Mouse (Mus musculus) erythroblast, adult 5-6 weeks (primary cell): Measurements from ENCODE around the gene Pdpk1. TPM values are rescaled to one million over a fixed set of nuclear protein-coding genes. Genes with fewer than 3 reads are reported as not detected.
"Not testable (repeated sequence)": the region's sequence is repeated elsewhere in the genome, so short reads cannot be mapped to it uniquely, and the experiment has no call there.

Source experiments
- ATAC-seq: replicated peaks from 2 replicates; pipeline ENCODE4 v1.8.0; 2016; ENCODE audit warnings: moderate number of reproducible peaks, mild to moderate bottlenecking, moderate TSS enrichment, inconsistent platforms; ENCODE audit not compliant: poor library complexity, low FRiP score, severe bottlenecking
- total RNA-seq, 2 experiments: library from RNA; stranded (forward) in 1 of 2; stranded (reverse) in 1 of 2; fragments of 150-400 nt in 1 of 2; fragments of 200-764, 138-1000 nt in 1 of 2; gene quantifications; 2 replicates each; pipeline versions ENCODE4 v1.2.3 to v1.2.4; 2015 to 2017; ENCODE audit warnings: low replicate concordance in 2 of 2

Gene Pdpk1
- total RNA-seq, 2 experiments from 2014 or later, result 24.0 to 30.8 TPM

DNA sequence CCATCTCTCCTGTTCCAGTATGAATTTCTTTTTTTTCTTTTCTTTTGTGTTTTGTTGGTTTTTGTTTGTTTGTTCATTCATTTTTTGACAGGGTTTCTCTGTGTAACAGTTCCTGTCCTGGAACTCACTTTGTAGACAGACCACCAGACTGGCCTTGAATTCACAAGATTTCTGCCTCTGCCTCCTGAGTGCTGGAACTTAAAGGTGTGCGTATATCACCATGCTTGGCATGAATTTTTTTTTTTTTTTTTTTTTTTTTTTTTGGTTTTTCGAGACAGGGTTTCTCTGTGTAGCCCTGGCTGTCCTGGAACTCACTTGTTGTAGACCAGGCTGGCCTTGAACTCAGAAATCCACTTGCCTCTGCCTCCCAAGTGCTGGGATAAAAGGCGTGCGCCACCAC lies 21.5 kb downstream of the Pdpk1 start:
- ATAC-seq, result not testable (repeated sequence)

DNA sequence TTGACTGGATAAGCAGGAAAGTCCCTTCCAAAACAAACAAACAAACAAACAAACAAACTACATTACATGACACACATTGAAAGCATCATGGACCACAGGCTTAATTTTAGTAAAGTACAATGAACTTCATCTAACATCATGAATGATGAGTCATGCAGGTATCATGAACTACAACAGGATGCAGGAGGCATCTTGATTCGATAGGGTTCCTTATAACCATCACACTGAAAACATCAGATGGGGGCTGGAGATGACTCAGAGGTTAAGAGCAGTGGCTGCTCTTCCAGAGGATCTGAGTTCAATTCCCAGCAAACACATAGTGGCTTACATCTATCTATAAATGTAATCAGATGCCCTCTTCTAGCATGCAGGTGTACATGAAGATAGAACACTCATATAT lies 23.1 kb downstream of the Pdpk1 start:
- no peak for ATAC-seq

DNA sequence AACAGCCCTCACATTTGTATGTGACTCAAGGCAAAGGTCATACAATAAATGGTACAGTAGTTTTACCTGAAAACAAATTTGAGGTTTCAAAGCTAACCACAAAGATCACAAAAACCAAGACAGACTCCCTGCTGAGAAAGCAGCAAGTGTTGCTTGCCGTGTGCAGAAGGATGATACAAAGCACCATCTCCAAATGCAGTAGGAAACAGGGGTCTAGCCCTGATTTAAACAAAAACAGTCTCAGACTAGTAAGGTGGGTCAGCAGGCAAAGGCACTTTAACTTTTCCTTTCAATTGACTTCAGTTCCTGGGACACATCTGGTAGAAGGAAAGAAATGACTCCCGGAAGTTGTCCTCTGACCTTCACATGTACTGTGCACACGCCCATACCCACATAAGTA lies 23.9 kb downstream of the Pdpk1 start:
- no peak for ATAC-seq

DNA sequence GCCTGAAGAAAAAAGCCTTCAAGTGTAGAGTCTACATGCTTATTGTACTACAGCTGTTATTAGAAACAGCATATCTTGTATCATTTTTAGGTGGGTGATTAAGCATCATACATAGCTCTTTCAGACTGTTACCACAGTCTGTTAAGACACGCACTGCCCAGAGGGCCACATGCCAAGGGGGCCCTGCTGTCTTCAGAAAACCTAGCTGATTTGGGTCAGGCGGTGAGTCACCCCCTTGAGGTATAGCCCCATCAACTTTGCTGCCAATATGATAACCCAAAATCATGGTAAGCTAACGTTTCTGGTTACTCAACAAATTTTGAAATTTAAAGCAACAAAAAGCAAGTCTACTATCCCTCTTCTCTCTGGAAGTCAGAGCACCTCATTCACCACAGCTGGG lies 31.3 kb downstream of the Pdpk1 start:
- no peak for ATAC-seq

DNA sequence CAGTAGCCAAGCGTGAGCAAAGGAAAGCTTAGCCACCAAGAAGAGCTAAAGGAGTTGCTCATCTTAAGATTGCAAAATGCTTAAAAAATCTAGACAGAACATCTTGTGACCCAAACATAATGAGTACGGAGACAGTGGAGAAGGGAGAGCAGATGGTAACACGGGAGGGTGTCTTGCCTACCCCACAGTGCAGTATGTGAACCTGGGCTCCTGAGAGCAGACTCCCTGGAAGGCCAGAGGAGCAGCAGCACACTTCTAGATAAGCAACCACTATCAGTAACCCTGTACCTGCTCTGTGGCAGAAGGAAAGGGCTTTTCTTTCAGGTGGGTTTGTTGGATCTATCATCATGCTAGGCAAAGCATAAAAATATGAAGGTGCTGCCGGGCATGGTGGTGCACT lies 37.7 kb downstream of the Pdpk1 start:
- no peak for ATAC-seq

DNA sequence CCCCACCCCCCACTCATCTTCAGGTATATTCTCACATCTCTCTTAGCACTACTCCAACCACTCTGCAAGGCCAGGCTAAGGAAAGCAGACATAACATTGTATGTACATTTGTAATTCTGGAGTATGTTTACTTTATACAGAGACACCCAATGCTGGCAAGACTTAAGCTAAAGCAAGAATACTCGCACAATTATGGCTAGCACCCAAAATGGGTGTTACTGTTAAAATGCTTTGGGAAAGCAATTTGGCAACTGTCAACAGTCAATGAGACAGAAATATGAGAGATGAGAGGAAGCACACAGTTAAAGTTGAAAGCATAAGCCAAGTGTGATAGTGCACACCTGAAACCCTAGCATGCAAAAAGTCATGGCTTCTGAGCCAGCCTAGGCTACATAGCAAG lies 39.5 kb downstream of the Pdpk1 start:
- ATAC-seq, result no peak

DNA sequence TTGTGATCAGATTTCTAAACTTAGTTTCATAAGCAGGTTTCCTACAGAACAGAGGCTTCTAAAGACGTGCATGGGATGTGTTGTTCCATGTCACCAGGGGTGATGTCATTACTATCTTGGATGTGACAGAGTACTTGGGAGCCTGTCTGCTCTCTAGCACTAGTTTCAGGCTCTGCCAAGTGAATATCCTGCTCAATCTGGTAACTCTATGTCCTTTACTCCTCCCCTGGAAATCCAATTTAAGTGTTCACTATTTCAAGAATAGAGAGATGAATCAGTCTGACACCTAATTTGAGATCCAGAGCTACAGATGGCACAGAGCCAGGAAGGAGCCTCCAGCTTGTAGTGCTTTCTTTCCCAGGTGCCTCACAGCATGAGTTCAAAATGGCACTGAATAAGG lies 41.8 kb downstream of the Pdpk1 start:
- no peak for ATAC-seq

DNA sequence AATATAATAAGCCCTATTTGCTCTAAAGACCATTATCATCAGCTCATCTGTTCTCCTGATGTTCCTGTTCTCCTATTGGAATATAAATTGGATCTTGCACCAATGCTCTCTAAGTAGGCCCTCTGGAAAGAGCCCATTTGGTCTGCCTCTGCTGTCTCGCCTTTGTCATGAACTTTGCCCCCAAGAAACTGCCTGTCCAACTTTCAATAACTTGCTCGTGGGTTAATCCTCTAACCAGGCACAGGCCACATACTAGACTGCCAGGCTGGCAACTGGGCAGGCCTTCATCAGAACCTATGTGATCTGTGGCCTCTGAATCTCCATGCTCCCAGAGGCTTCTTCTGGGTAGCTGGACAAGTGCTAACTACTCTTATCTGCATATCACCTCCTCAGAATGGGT lies 45.6 kb downstream of the Pdpk1 start:
- ATAC-seq, result no peak

DNA sequence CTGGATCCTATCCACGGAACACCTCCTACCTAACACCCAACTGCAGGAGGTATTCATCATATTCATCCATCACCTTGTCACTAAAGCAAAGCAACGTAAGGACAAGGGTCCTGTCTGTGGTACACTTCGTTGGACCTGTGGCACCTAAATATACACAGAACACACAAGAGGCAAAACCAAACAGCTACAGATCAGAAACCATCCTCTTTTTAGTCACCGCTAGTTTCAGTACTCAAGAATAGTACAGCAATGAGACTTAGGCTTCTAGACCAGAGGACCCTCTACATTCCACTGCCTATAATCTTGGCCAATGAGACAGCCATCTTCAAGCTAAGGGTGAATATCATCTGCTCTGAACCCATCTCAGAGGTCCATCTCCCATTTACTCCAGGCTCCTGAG lies 52.4 kb downstream of the Pdpk1 start:
- no peak for ATAC-seq

DNA sequence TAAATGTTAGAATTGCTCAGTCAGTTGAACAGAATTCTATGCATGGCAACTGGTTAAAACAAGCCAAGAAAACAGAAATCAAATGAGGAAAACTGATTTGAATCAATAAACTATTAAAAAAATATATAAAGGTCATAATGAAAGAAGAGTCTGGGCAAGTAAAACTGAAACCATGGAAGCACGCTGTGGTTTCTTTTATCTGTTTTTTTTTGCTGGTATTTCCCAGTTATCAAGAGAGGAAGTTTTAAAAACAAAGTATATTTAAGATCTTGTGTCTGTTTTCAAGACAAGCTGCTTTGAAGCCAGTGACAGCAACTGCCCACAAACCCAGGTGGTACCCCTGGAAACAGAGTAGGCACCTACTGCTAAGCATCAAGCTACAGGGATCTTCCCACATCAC lies 60.1 kb downstream of the Pdpk1 start:
- ATAC-seq, result no peak

DNA sequence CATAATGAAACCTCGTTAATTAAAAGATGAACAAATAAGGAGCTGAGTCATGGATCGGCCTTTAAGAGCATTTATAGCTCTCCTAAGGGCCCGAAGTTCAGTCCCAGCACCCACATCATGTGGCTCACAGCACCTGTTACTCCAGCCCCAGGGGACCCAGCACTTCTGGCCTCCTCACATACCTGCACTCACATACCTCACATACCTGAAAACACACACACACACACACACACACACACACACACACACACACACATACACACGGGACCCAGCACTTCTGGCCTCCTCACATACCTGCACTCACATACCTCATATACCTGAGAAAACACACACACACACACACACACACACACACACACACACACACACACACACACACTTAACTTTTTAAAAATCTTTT lies 64.3 kb downstream of the Pdpk1 start:
- not testable (repeated sequence) for ATAC-seq

DNA sequence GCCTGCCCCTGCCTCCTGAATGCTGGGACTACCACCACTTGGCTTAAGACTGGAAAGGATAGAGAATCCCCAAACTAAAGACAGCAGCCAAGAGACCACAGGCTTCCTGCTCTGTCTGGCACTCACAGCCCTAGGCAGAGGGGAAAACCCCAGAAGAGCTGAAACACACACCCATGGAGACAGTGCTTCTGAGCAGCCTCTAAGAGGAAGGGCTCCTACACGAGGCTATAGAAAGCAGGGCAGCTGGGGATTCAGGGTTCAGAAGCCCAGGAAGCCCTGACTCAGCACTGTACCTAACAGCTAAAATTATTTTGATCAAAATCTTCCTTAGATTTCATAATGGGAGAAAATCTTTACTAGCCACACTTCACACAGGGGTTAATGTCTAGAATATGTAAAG lies 66.1 kb downstream of the Pdpk1 start:
- ATAC-seq, result no peak

DNA sequence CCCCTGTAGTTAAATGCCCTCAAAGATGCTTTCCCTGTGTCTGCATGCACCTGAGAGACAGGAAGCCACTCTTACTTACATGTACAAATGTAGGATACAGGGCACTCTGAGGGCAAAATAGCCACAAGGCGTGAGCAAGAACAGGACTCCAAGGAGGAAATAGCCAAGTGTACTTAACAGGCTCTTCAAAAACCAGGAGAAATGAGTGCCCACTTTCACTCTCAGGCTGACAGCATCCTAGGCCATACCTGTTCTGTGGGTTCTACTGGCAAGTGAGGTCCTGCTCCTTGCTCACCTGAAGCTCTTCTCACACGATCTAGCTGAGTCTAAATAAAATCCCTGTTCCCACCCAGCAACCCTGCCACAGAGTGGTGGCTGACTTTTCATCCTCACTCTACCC lies 73.6 kb downstream of the Pdpk1 start:
- ATAC-seq, result no peak

DNA sequence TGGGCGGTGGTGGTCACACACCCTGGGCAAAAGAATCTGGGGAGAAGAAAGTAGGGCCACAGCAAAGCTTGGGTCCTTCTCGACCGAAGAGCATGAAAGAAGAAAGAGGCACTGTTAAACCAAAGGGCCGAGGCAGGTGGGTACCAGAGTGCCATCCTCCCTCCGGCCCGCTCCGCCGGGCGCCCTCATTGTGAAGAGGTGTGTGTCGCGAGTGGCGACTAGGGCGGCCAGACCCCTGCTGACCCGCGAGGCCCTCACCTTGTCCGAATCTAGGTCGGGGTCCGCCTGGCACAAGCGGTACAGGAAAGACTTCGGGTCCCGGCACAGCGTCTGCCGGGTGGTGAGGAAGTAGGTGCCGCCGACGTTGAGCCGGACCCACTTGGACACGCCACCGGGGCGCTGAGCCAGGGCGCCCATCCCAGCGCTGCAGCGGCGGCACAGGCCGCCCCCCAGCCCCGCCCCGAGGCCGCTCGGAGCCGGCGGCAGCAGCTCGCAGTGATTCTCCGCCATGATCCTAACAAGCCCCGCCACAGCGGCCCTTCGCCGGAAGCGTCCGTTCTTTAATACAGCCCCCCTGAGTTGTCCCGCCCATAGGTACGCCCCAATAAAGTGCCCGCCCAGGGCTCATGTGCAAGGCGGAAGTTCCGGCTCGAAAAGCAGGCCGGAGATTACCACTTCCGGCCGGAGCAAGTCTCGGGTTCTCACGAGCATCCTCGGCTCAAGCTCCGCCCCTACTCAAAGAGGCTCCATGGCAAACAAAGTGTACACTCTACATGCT lies 77.6 kb downstream of the Pdpk1 start, which contains the start of gene Kctd5:
Gene Kctd5, minus strand, starts transcription at position 567 of the 778 bp plus-strand sequence.
- ATAC-seq, result peak; percentile 98

DNA sequence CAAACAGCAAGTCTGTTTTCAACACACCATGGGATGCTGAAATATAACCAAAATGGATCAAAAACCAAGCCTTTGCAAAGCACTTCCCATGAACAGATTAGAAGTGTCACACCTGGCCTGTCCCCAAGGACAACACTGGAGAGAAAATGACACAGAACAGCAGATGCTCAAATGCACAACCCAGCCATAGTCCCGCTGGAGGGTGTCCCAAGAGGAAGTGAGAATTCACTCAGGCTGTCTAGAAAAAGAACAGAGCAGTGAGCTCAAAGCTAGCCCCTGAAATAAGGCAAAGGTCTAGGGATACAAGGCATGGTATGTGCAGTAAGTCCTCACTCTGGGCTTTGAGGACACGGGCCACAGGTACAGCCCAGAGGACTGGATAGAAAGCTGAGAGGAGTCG lies 81.2 kb downstream of the Pdpk1 start:
- ATAC-seq, result no peak

DNA sequence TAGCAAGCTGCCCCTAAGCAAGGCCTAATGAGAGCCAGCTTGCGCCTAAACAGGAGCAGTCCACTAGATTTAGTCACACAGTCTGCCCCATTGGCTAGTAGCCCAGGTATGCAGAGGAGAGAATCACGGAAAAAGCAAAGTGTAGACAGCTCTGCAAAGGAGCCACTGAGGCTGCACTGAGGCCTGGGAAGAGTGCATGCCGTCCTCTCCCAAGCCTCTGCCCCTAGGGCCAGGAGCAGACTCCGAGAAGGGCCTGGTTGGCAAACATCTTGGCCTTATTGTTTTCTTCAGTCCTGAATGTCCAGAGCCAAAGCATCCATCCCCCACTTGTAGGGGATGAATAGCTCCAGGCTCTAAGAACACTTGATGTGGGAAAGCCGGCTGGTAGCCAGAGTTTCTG lies 82.5 kb downstream of the Pdpk1 start:
- no peak for ATAC-seq

DNA sequence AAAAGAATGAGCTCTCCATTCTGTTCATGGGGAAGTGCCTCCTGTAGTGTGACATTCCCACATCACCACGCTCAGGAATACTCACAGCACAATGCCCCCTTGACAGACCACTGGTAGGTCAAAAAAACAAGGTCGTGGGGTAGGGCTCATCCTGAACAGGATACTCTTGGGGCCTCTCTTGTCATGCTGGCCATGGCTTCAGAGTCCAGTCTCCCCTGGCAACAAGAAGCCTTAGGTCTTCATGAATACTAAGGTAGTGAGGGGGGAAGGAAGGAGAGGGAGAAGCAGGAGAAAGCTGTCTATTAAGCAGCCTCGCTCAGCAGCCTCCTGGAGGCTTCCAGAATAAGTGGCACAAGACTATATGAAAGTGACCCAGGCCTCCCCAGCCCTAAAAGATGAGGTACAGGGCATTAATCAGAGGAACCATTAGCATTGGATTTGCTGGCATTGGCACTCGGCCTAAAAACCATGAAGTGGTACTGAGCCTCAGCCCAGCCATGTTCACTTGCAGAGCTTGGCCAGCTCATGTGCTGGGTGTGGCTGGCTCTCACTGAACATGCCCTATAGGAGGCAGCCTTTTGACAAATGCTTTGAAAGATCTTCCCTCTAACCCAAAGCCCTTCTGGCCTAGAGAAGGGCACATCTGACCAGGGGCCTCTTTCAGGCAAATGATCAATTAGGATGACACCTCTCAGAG lies 88.1 kb downstream of the Pdpk1 start:
- ATAC-seq, result no peak

DNA sequence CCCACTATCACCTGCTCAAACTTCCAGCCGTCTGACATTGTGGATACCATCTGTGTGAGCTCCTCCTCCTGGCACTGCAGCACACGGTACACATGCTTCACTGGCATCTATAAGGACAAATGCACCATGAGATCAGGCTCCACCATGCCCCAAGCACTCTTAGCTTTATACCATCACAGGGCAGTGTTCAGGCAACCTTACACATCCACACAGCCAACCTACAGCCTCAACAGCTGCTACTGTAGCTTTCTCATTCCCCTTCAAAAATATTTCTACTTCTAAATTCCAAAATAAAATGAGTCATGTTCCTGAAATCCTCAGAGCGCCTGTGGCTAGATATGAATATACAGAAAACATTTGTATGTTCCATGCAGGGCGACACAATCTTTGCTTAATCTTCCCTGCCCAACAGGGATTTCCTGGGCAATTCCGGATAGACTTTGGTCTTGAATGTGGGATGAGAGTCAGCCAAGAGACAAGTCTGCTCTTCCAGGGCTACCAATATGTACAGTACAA lies 92.9 kb downstream of the Pdpk1 start:
- no peak for ATAC-seq

DNA sequence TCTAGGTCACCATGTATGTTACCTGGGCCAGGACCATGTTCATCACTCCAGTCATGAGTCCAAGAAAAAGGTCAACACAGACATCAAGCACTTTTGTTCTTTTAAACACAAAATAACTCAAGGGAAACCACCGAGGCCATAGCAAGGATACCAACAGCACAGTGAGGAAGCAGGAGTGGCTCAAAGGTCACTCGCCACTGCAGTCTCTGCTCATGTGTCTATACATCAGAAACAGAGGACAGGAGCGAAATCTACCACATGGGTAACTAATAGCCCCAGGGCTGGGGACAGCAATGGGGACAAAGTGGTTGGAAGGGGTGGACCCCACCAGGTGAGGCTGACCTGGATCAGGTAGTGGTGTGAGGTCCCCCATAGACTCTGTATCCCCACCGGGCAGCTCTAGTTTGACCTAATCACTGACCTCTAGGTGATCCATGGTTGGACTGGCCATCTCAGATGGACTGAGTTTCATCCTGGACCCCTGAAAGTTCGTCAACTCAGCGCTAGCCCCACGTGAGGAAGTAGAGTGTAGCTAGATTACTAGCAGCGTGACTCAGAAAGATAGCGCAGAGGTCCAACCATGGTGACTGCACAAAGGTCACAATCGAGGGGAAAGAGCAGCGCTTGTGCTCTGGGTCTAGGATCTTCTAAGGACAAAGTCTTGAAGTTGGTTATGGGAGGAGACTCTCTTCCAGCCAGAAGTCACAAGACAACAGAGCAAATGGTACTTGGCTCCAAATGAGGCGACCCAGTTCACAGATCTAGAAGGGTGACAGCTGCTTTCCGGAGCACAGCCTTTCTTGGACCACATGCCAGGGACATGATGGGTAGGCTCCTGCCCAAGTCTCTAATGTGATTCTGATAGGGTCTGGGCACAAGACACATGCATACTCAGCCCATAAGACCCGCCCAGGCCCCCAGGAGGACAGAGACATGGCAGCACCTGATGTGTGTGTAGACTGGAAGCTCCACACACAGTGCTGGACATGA lies 93.8 kb downstream of the Pdpk1 start:
- no peak for ATAC-seq

DNA sequence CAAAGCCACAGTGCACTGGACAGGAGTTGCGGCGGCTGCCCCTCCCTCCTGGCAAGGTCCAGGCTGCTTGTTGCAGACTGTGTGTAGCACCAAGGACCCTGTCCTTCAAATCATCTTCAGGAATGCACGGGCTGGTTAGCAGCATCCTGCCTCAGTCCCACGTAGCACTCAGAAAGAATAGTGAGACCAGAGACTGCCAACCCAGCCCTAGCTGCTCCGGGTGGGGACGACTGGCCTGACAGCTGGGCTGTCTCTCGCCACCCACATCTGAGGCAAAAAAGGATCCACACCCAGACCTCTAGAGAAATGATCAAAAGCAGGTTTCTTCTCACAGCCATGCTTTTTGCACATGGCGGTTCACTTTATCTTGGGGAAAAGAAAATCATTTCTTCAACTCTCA lies 101.7 kb downstream of the Pdpk1 start:
- ATAC-seq, result no peak
